Mouse (Mus musculus) liver, embryonic 14.5 days (tissue): ENCODE measurements at regions not wholly inside any gene's neighbourhood (a gene's known extent, or its start where the extent isn't known, plus 50 kb on each side); places are given as distances from the start of the nearest gene placed in this dataset.

Source experiments
- CTCF ChIP-seq: IDR thresholded peaks from 2 replicates; pipeline ENCODE4 v1.5.1; 2016; ENCODE audit warnings: antibody characterized with exemption, low read depth, control low read depth
- EP300 ChIP-seq: IDR thresholded peaks from 2 replicates; pipeline ENCODE4 v1.6.1; 2016; ENCODE audit warnings: antibody characterized with exemption, low read depth

GRCm38 (mm10) chr6:16572828-16573227 is 325.4 kb downstream of the Tfec start:
- TF ChIP-seq CTCF, result no peak
- TF ChIP-seq EP300, result no peak
